Mouse (Mus musculus): ENCODE measurements around the gene Rexo1.

Gene Rexo1

GRCm38 (mm10) chr10:80503599-80504220 is 57.6 kb downstream of the Rexo1 start:
- no peak for DNase-seq

- no peak for DNase-seq
These were observed 58.5 kb downstream of the Rexo1 start for GRCm38 (mm10) chr10:80502819-80503314.

DNA sequence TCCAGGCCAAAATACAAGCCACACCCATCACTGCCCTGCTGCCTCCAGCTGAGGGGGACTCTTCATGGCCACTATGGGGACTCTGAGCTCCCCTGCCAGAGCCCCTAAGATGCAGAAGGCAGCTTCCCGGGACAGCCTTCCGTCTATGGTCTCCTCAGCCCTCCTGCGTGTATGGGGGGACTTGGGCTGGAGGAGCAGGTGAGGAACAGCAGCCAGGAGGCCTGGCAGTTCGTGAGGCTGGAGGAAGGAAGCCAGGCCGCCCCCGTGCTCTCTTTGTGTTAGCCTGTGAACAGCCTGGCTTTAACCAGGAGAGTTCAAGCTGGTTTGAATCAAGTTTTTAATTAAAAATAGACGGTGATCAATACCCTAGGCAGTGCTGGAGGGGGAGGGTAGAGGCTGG is 59.1 kb downstream of the Rexo1 start:
- no peak for DNase-seq

GRCm38 (mm10) chr10:80496421-80496820 is 64.9 kb downstream of the Rexo1 start:
- no peak for DNase-seq

DNA sequence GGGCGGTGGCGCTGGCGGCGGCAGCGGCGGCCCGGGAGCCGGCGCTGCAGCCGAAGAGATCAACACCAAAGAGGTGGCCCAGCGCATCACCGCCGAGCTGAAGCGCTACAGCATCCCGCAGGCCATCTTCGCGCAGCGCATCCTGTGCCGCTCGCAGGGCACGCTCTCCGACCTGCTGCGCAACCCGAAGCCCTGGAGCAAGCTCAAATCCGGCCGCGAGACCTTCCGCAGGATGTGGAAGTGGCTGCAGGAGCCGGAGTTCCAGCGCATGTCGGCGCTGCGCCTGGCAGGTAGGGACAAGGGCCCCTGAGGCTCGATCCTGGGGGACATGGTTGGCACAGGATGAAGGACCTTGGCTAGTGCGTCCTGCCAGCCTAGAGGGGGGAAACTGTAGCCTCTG is 65.5 kb downstream of the Rexo1 start:
- no peak for DNase-seq

DNA sequence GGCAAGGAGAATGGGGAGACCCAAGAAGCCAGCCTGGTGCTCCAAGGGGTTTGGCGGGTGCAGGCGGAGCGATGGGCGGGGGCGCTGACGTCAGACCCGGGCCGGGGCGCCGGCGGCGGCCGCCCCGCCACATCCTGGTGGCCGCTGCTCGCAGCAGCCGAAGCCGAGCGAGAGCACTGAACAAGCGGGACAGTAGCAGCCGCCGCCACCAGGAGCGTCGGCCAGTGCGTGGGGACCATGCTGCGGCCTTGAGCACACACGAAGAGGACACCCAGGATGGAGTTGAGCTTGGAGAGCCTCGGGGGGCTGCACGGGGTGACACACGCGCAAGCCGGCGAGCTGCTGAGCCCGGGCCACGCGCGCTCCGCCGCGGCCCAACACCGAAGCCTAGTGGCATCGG is 66.6 kb downstream of the Rexo1 start, which contains the start of gene Onecut3:
TSS of gene Onecut3 (plus strand) at position 104 of the 400 bp plus-strand sequence.
- peak in 1 of 2 experiments; percentile 29 for DNase-seq
